ENCODE assay signal across 12 mouse cellular contexts in genomic region chrX:99451249-99451885, GRCm38 (mm10). TPM values are rescaled to one million over a fixed set of nuclear protein-coding genes. Genes with fewer than 3 reads are reported as not detected.
DNase-seq lines count a peak whose midpoint lies in the region; ATAC-seq and TF ChIP-seq lines count a peak whose summit lies in the region.
"Had no signal": no experiment of that assay in that cellular context is flagged by ENCODE, and none has a peak within 500 bp of the region (broad histone marks: within the 10 kb centered on the region; RNA-seq: fewer than 3 reads in every experiment).

No protein-coding gene starts in this region.

- TF ChIP-seq POLR2A in brain, embryonic 14.5 days (IDR thresholded peaks at IDR 0.05; ENCODE audit: borderline replicate concordance, extremely low read depth, insufficient read depth, insufficient read length, poor library complexity, severe bottlenecking): no peak

- peak; percentile 55 for DNase-seq in heart, adult 11 months
- no peak for DNase-seq in heart, adult 18-20 months
- peak; percentile 94 for DNase-seq in brain, embryonic 14.5 days (ENCODE audit: low read depth)
- no peak for DNase-seq in adrenal gland, postnatal 36 days
- no peak for DNase-seq in thymus, postnatal 14 days
- DNase-seq in B cell, adult 2 months: no peak
- DNase-seq: adrenal gland, postnatal 14 days; cerebellum, adult 8-10 months had no signal

- H3K4me3 ChIP-seq in forebrain, embryonic 13.5 days: no peak overlapping the region
- no peak overlapping the region for H3K4me3 ChIP-seq in limb, embryonic 13.5 days
- H3K4me3 ChIP-seq: liver, embryonic 15.5 days had no signal

- H3K4me2 ChIP-seq in forebrain, embryonic 13.5 days: no peak overlapping the region
- H3K4me2 ChIP-seq in limb, embryonic 13.5 days (replicated peaks): no peak overlapping the region
- H3K4me2 ChIP-seq: liver, embryonic 15.5 days had no signal

- peaks cover 52% of the 10 kb centered on the region for H3K4me1 ChIP-seq in forebrain, embryonic 13.5 days
- H3K4me1 ChIP-seq in limb, embryonic 13.5 days: peaks cover 37% of the 10 kb centered on the region
- H3K4me1 ChIP-seq: liver, embryonic 15.5 days had no signal

- peak overlapping the region; percentile 88 for H3K27ac ChIP-seq in forebrain, embryonic 13.5 days
- peak overlapping the region; percentile 84; the same call in 1 of the 2 replicates for H3K27ac ChIP-seq in limb, embryonic 13.5 days
- H3K27ac ChIP-seq: liver, embryonic 15.5 days had no signal

- peaks cover 9% of the 10 kb centered on the region; the same call in 1 of the 2 replicates for H3K27me3 ChIP-seq in forebrain, embryonic 13.5 days
- H3K27me3 ChIP-seq in limb, embryonic 13.5 days: peaks cover 42% of the 10 kb centered on the region

- no peaks in the 10 kb centered on the region for H3K36me3 ChIP-seq in forebrain, embryonic 13.5 days (ENCODE audit: poor library complexity, severe bottlenecking)
- H3K36me3 ChIP-seq in limb, embryonic 13.5 days: no peaks in the 10 kb centered on the region
- H3K36me3 ChIP-seq: liver, embryonic 15.5 days had no signal

- peak; percentile 75 for ATAC-seq in forebrain, embryonic 13.5 days
- ATAC-seq in limb, embryonic 13.5 days (ENCODE audit: low FRiP score, low read depth): no peak
- ATAC-seq: Patski had no signal

- no peak overlapping the region for H3K9ac ChIP-seq in forebrain, embryonic 13.5 days
- no peak overlapping the region for H3K9ac ChIP-seq in limb, embryonic 13.5 days
- H3K9ac ChIP-seq: liver, embryonic 15.5 days had no signal

- WGBS in forebrain, embryonic 13.5 days: 57% methylated on average over 10 of the region's 10 CpGs
- 53% methylated on average over 10 of the region's 10 CpGs for WGBS in limb, embryonic 13.5 days

- no peaks in the 10 kb centered on the region for H3K9me3 ChIP-seq in forebrain, embryonic 13.5 days (replicated peaks)
- no peaks in the 10 kb centered on the region for H3K9me3 ChIP-seq in limb, embryonic 13.5 days
- H3K9me3 ChIP-seq: liver, embryonic 15.5 days had no signal

- no peak for TF ChIP-seq CTCF in brain, embryonic 14.5 days (IDR thresholded peaks at IDR 0.05; ENCODE audit: borderline replicate concordance, extremely low read depth, insufficient read depth, insufficient read length)

RNA-seq across cellular contexts. Expression of gene Pja1, which starts 19.7 kb away (rescaled TPM):
- 10 to 100 TPM; 22.4 to 24.6 TPM for total RNA-seq in heart, adult 18-20 months (2021)
- polyA plus RNA-seq in brain, embryonic 14.5 days (2012; rRNA removed): 241 and 242 TPM in 2 replicates
- 316 and 321 TPM in 2 replicates for polyA plus RNA-seq in forebrain, embryonic 13.5 days (2015; fragmentation: Nextera tagmentation; extraction: Ambion mirVana)
- polyA plus RNA-seq in limb, embryonic 13.5 days (2015; fragmentation: Nextera tagmentation; extraction: Ambion mirVana): 178 and 180 TPM in 2 replicates
- total RNA-seq in adrenal gland, postnatal 36 days (2021): 100 to 1,000 TPM; 116 to 170 TPM

Comparison
In these comparisons a context has a peak if more than half of its experiments do, and no peak if none do; other contexts are left out.
1. DNase-seq: peak in heart, adult 11 months (single experiment) and brain, embryonic 14.5 days (single experiment); none in heart, adult 18-20 months (0 of 2), adrenal gland, postnatal 36 days (0 of 2), thymus, postnatal 14 days (single experiment) and B cell, adult 2 months (0 of 2).